Mouse (Mus musculus) cerebellum, postnatal 10 days (tissue): ENCODE measurements at regions not wholly inside any gene's neighbourhood (a gene's known extent, or its start where the extent isn't known, plus 50 kb on each side); places are given as distances from the start of the nearest gene placed in this dataset.

Source experiments
- DNase-seq, 2 experiments: peaks; one replicate each; pipeline ENCODE4 v3.0.0; 2021; ENCODE audit warnings: mixed read lengths in 2 of 2

DNA sequence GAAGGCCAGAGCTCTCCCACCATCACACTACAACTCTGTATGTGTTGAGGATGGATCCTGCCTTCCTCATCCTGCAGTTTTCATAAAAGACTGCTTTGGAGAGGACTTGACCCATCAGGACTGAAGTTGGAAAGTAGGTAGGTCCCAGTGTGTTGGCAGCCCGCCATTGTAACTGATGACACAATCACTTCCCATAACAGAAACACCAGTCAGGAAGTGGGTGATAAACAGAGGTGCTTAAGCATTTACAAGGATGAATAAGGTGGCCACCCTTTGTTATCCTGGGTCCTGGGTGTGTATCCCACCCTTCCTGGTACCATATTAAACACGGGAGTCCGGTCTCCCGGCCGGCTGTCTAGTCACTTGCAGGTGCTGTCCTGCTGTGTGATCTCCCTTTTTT lies 118.3 kb downstream of the Snx10 start:
- DNase-seq, result no peak

GRCm38 (mm10) chr6:51648813-51649212 lies 125.1 kb downstream of the Snx10 start:
- DNase-seq, result no peak

DNA sequence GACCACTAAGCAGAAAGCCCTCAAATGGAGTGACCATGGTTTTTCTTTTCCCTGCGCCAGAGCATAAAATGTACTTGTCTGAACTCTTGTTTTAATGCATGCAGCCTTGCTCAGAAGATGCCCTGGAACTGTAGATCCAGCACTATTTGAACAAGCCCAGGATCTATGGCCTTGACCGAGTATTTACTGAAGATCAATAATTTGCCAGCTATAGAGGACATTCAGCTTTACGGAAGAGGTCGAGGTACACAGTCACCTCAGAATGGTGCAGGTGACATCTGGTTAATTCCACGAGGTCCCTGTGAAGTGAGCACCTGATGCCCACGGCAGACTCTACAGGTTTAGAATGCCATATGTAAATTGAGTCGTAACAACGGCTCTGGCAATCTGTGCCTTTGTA lies 130.1 kb downstream of the Snx10 start:
- no peak for DNase-seq

DNA sequence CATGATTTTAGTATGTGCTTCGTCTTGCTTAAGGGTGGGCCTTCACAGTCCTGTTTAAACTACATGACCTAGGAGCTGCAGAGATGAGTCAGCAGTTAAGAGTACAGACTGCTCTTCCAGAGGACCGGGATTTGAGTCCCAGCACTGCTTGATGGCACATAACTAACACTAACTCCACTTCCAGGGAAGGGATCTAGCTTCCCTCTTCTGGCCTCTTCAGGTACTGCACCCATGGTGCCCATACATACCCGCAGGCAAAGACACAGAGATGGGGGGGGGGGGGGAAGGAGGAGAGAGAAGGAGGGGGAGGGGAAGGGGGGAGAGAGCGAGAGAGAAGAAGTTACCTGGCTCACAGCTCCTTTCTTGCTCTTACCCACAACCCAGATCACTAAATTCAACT lies 131.3 kb downstream of the Snx10 start:
- DNase-seq, result peak in 1 of 2 experiments; percentile 32

- no peak for DNase-seq
Measured at GRCm38 (mm10) chr6:51656078-51656477, 132.4 kb downstream of the Snx10 start.

DNA sequence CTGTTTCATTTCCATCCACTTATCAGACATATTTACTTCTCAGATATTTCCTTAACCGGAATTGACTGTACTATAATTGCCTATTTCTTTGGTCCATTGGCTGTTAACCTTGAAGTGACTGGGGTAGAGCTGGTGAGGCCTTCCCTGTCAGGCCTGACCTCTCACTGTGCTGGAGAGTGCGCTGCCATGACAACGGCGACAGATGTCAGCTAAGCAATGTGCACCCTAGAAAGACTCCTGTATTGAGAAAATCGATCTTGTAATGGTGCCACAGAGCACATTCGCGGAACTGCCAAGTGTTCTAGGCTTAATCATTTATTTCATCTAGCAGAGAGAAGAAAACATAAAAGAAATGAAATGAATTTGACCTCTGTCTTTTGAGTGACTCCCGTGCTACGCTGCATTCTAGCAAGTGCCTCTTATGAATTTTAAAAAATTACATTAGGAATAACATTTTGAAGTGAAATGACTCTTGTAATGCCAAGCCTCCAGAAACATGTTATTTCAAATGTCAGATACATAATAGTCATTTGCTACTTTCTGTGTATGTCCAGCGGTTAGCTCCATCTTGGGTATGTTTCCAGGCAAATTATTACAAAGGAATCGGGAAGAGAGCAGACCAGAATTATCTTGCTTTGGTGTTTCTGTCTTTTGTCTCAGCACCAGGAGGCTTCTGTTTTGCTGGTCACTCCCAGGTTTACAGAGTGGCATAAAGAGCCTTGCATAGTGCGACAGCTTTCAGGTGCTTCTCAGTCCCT lies 133.4 kb downstream of the Snx10 start:
- peak; percentile 55 to 79 for DNase-seq

- no peak for DNase-seq
Measured at GRCm38 (mm10) chr6:51658360-51658759, 134.7 kb downstream of the Snx10 start.

DNA sequence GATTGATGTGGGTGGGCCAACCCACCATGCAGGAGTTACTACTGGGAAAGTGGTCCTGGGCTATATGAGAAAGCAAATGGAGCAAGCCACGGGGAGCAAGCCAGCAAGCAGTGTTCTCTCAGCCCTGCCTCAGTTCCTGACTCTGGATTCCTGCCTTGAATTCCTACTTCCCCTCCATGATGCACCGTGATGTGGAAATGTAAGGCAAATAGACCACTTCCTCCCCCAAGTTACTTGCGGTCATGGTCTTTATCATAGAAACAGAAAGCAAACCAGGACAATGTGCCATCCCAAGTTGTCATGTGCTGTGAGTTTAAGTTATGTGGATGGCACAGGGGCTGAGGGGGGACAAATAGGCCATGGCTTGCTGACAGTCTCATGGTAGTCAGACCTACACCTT lies 139.5 kb downstream of the Snx10 start:
- DNase-seq, result no peak

DNA sequence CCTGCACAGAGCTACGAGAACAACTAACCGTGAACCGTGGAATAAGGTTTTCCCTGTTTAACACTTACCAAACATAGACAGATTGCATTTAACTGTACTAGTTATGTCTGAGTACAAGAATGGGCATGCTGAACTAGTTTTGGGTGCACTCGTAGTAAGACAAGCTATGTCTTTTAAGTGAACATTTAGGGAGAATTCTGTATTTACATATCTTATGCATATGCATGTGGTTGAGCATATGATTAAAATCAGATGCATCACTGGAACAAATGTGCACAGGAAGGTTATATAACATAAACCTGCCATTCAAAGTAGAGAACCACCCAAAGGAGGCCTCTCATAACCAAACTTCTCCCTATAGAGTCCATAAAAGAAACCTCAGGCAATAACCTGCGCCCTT lies 140.3 kb downstream of the Snx10 start:
- no peak for DNase-seq

DNA sequence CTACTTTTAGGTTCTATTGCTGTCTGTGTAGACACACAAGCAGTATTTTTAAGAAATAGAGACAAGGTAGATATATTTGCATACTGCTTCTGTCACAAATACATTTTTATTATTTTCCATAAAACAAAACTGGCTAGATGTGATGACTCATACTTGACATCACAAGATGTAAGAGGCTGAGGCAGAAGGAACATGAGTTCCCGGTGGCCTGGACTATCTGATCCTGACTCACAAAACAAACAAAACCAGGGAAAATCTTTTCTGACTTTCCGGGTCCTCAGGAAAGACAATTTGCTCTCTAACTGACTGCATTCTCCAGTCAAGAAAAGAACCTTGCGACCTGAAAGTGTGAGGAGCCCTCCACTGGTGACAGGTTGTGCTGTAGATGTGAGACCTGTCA lies 143.3 kb downstream of the Snx10 start:
- no peak for DNase-seq

GRCm38 (mm10) chr6:51675342-51675945 lies 151.7 kb downstream of the Snx10 start:
- no peak for DNase-seq

DNA sequence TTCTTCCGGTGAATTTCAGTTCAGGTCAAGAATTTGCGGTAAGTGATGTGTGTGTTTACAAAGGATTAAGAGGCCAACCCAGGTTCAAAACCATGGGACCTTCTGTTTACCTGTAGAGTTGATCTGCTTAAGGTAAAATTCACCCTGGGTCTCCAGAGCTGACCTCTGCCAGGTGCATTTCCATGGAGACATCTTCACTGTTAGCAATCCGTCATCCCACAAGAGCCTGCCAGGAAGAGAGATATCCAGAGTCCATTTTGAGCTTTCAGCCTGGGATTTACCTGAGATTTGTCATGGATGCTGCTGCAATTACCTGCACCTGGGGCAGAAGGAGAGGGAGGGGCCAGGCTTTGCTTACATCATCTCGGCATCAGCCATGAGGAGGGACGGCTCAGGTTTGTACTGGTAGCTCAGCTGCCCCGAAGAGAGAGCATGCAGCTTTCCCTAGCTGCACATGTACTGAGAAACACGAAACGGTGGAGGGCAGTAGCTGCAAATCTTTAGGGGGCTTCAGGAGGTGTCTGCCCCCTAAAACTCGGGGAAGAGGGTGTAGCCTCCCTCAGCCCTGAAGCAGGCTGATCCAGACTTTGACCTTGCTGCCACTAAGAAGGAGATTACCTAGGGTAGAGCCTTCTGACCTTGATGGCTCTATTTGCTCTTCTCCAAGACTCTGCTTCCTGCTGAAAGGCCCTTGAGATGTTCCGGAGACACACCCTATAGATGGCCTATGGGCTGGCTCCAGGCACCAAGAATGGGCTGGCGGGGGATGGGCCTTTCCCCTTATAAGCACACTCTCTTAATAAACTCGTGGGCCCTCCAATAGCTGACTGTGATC lies 153.7 kb downstream of the Snx10 start:
- DNase-seq, result no peak

GRCm38 (mm10) chr6:51678743-51679142 lies 155.0 kb downstream of the Snx10 start:
- peak; percentile 43 to 62 for DNase-seq

DNA sequence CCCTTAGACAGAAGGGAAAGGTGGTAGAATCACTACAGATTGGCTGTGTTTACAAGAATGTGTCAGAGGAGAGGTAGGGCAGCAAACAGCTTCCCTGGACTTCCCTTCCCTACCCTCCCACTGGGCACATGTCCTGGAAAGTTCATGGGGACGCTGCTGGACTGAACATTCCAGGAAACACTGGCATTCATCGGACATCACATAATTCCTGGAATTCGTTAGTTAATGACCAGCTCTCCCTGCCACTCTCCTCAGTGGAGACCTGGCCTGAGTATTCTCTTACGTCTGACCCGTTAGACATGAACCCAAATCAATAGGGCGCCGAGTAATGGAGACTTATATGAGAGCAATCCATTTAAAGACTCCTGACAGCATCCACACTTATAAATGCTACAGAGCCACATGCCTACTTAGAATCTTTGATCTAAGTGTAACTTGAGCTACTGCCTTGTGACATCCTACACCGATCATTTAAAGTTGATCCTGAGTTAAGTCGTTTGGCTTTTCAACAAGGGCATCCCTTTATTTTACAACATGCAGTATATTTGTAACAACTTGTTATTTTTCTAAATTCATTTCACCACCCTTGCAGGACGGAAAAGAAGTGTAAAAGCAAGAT lies 156.6 kb downstream of the Snx10 start:
- no peak for DNase-seq

DNA sequence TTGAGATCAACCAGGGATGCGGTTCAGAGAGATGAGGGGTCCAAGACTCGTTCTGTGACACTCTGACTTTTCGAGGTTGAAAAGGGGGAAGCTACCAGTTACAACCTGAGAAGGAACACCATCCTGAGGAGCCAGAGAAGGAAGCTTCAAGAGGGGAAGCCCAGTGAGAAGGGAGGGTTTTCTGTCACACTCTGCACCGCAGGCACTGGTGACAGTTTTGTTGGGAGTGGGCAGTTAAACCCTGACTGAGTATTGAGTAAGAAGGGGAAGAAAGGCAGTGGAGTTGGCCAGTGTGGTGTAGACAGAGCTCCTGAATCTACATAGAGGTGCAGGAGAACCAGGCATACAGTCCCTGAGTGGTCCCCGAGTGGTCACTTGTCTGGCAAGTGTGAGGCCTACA lies 159.4 kb downstream of the Snx10 start:
- no peak for DNase-seq

DNA sequence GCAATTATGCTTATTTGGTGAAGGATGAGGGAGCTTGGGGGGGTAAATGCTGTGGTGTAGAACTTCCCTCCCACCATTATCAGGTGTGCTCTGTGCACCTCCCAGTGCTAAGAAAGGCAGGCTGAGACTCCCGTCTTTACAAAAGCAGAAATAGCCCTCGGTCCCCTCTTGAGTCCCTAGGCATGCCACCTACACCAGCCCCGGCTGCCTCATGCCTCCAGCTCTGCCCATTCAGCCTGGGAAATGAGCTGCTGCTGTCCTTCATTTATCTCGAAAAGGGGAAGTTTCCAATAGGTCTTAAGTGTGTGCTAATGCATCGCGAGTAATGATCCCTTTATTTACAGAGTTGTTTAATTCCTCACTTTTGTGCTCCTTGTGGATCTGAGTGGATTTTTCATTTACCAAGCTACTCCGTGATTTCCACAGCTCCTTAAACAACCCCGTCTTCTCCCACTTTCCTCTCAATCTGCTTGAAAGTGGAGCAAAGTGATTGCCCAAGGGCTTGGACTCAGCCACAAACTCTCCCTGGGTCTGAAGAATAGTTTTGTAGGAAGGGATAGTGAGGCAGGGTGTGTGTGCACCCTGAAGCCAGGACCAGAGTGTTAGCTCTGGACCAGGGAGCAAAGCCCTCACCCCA lies 162.1 kb downstream of the Snx10 start:
- DNase-seq, result no peak

DNA sequence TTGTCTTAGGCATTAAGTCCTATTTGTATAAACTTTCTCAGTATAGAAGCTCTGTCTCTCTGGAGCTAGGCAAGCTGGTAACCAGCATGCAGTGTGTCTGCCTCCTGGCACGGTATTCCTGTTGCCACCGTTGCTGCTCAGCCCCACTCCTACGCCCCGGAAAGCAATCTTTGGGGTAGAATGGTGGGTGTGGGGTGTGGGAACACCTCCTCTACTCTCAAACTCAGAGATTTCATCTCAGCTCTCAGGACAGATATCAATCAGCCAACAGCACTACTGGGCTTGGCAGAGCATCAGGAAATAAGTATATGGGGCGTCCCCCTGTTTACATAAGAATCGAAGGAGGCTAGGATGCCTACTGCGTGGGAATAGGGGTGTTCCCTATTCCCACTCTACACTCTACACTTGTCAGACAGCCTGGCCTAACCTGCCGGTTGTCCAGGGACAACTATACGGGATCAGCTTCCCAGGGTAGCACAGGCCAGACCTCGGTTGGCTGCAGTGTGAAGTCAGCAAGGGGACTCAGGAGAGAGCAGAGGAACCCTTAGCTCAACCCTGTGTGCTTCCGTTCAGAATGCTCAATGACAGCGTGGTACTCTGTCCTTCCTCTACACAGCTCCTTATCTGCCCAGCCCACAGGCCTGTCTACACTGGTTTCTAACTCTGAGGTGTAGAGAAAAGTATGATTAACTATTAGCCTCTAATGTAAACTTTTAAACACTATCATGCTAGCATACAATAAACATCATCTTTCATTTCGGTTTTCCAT lies 167.3 kb downstream of the Snx10 start:
- no peak for DNase-seq

DNA sequence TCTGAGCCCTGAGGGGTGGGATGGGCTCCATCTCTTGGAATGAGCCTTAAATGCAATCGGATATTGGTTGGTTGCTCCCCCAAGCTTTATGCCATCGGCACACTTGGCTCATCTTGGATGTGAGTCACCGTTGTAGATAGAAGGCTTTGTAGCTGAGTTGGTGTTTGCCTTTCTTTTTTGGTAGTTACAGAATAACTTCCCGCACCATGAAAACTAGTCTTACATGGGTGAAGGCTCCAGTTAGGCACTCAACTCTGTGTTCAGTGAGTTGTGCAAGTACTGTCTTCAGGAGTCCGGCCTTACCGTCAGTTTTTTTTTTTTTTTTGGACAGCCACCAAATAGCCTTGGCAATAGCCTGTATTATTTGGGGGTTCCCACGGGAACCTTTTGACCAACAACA lies 170.3 kb downstream of the Snx10 start:
- no peak for DNase-seq

GRCm38 (mm10) chr6:51696396-51696795 lies 172.7 kb downstream of the Snx10 start:
- no peak for DNase-seq

DNA sequence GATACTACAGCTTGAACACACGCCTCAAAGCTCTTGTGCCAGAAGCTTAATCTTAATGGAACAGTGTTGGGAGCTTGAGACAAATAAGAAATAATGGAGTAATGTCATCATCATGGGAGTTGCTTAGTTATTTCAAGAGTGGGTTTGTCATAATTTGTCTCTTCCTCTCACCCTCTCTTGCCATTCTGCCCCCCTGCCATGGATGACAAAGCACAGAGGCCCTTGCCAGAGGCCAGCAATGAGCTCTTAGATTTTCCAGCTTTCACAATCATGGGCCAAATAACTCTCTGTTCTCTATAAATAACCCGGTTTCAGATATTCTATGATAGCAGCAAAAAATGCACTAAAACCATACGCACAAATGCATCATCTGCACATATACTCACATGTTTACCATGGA lies 174.1 kb downstream of the Snx10 start:
- DNase-seq, result no peak

- DNase-seq, result no peak
Measured at GRCm38 (mm10) chr6:51698244-51698643, 174.5 kb downstream of the Snx10 start.
